ENCODE assay signal across 21 mouse cellular contexts in the genomic region with DNA sequence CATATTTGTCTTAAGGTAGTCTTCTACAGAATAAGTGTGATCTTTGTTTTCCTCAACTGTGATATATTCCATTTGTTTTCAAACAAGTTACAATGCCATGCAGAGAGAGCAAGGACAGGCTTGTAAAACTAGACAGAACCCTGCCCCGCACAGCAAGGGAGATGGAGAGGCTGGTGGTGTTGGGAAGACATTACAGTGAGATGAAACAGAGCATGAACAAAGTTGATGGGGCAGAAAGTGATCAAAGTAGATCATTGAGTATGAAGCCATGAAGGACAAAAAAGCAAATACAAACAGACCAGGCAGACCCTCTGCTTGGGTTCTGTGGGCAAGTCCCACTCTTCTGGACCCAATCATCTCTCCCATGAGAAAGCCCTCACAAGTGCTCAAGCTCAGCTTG.
DNase-seq lines count a peak whose midpoint lies in the region; ATAC-seq lines count a peak whose summit lies in the region.
"Had no signal": no experiment of that assay in that cellular context is flagged by ENCODE, and none has a peak within 500 bp of the region (broad histone marks: within the 10 kb centered on the region; RNA-seq: fewer than 3 reads in every experiment).

No protein-coding gene starts in this region.

- H3K4me1 ChIP-seq in kidney, embryonic 14.5 days (ENCODE audit: control insufficient read depth, insufficient read depth, low read length), result peaks cover 10% of the 10 kb centered on the region; the same call in 1 of the 2 replicates
- H3K4me1 ChIP-seq in kidney, embryonic 16.5 days (ENCODE audit: insufficient read depth, low read length), result peaks cover 8% of the 10 kb centered on the region
- H3K4me1 ChIP-seq: embryonic facial prominence, embryonic 13.5 days; embryonic facial prominence, embryonic 15.5 days; forebrain, embryonic 10.5 days; forebrain, embryonic 12.5 days had no signal

- H3K4me2 ChIP-seq in kidney, embryonic 14.5 days (replicated peaks; ENCODE audit: low read depth, low read length), result peak overlapping the region; percentile 2; the same call in 1 of the 2 replicates
- no peak overlapping the region for H3K4me2 ChIP-seq in kidney, embryonic 16.5 days (replicated peaks; ENCODE audit: low read depth, low read length)
- H3K4me2 ChIP-seq: embryonic facial prominence, embryonic 13.5 days; embryonic facial prominence, embryonic 15.5 days; forebrain, embryonic 12.5 days had no signal

- peak overlapping the region; percentile 65; the same call in 1 of the 2 replicates for H3K27ac ChIP-seq in kidney, embryonic 14.5 days (ENCODE audit: low read depth, low read length)
- H3K27ac ChIP-seq in kidney, embryonic 16.5 days (ENCODE audit: low read length), result peak overlapping the region; percentile 41; the same call in 1 of the 2 replicates
- H3K27ac ChIP-seq: embryonic facial prominence, embryonic 13.5 days; embryonic facial prominence, embryonic 15.5 days; forebrain, embryonic 10.5 days; forebrain, embryonic 12.5 days had no signal

- H3K4me3 ChIP-seq in kidney, embryonic 14.5 days (ENCODE audit: low read length), result no peak overlapping the region
- no peak overlapping the region for H3K4me3 ChIP-seq in kidney, embryonic 16.5 days (ENCODE audit: low read length)
- H3K4me3 ChIP-seq: embryonic facial prominence, embryonic 13.5 days; embryonic facial prominence, embryonic 15.5 days; erythroblast, embryonic 14.5 days; forebrain, embryonic 10.5 days; forebrain, embryonic 12.5 days had no signal

- no peak overlapping the region for H3K9ac ChIP-seq in kidney, embryonic 14.5 days (ENCODE audit: low read depth, low read length)
- no peak overlapping the region for H3K9ac ChIP-seq in kidney, embryonic 16.5 days (replicated peaks; ENCODE audit: low read length)
- H3K9ac ChIP-seq: embryonic facial prominence, embryonic 13.5 days; embryonic facial prominence, embryonic 15.5 days; forebrain, embryonic 12.5 days had no signal

- H3K9me3 ChIP-seq in kidney, embryonic 14.5 days (ENCODE audit: control insufficient read depth, low read length), result no peaks in the 10 kb centered on the region; the same call in 1 of the 2 replicates
- H3K9me3 ChIP-seq in kidney, embryonic 16.5 days (ENCODE audit: low read length), result no peaks in the 10 kb centered on the region
- H3K9me3 ChIP-seq: embryonic facial prominence, embryonic 13.5 days; embryonic facial prominence, embryonic 15.5 days; forebrain, embryonic 10.5 days; forebrain, embryonic 12.5 days had no signal

- no peak for DNase-seq in kidney, adult 18-20 months
- no peak for DNase-seq in kidney, postnatal 10 days
- DNase-seq in retina, postnatal 1 day, result peak; percentile 43
- DNase-seq in retina, embryonic 14.5 days (ENCODE audit: low spot score), result no peak
- DNase-seq: adrenal gland, adult 2 months; adrenal gland, postnatal 10 days; adrenal gland, postnatal 25 days; cerebellum, adult 11 months; cerebellum, adult 18-20 months; cerebellum, adult 8-10 months; cerebellum, adult 9-11 months; cerebellum, postnatal 14 days; cerebellum, postnatal 36 days had no signal

- H3K36me3 ChIP-seq in kidney, embryonic 14.5 days (ENCODE audit: control insufficient read depth, insufficient read depth, low read length), result no peaks in the 10 kb centered on the region
- H3K36me3 ChIP-seq in kidney, embryonic 16.5 days (ENCODE audit: insufficient read depth, low read length), result no peaks in the 10 kb centered on the region
- H3K36me3 ChIP-seq: embryonic facial prominence, embryonic 13.5 days; embryonic facial prominence, embryonic 15.5 days; forebrain, embryonic 10.5 days; forebrain, embryonic 12.5 days had no signal

- WGBS in kidney, embryonic 14.5 days, result 30% methylated on average over 1 of the region's 1 CpGs
- 32% methylated on average over 1 of the region's 1 CpGs for WGBS in kidney, embryonic 16.5 days

- H3K27me3 ChIP-seq in kidney, embryonic 14.5 days (ENCODE audit: control insufficient read depth, insufficient read depth, low read length), result no peaks in the 10 kb centered on the region
- no peaks in the 10 kb centered on the region for H3K27me3 ChIP-seq in kidney, embryonic 16.5 days (ENCODE audit: insufficient read depth, low read length)
- H3K27me3 ChIP-seq: embryonic facial prominence, embryonic 13.5 days; embryonic facial prominence, embryonic 15.5 days; forebrain, embryonic 12.5 days had no signal

- ATAC-seq in kidney, embryonic 14.5 days (ENCODE audit: low FRiP score, low TSS enrichment), result peak; percentile 79
- peak; percentile 84 for ATAC-seq in kidney, embryonic 16.5 days (ENCODE audit: low FRiP score, low TSS enrichment)
- ATAC-seq: forebrain, embryonic 14.5 days had no signal
